Mouse (Mus musculus) forebrain, embryonic 14.5 days (tissue): Measurements from ENCODE around the gene Sytl5. TPM values are rescaled to one million over a fixed set of nuclear protein-coding genes. Genes with fewer than 3 reads are reported as not detected.
A peak's percentile ranks its signal among the peaks of the same experiment; 100 is the strongest.

ENCODE experiments used
- ATAC-seq: fragments of 200-750 bp; cut with Nextera tagmentation; 2 replicates; pipeline ENCODE4 v1.8.0; 2017; ENCODE audit warnings: mild to moderate bottlenecking, moderate library complexity
- DNase-seq: peaks from one replicate; pipeline ENCODE4 v3.0.0-alpha.2; 2015; ENCODE audit warnings: low spot score
- H3K27ac ChIP-seq: fragments of 300-500 bp; sonication (generic); 2 replicates; pipeline ENCODE4 v1.5.1; 2014; ENCODE audit warnings: low read depth, mild to moderate bottlenecking, control low read depth, low read length, moderate library complexity
- H3K27me3 ChIP-seq: fragments of 300-500 bp; sonication (generic); replicated peaks from 2 replicates; pipeline ENCODE4 v1.6.1; 2014; ENCODE audit warnings: low read length, control low read depth, mixed read lengths; ENCODE audit not compliant: control insufficient read depth, insufficient read depth
- H3K36me3 ChIP-seq: fragments of 300-500 bp; sonication (generic); 2 replicates; pipeline ENCODE4 v1.6.1; 2014; ENCODE audit warnings: low read length, control low read depth; ENCODE audit not compliant: control insufficient read depth, insufficient read depth
- H3K4me1 ChIP-seq: fragments of 300-500 bp; sonication (generic); 2 replicates; pipeline ENCODE4 v1.6.1; 2014; ENCODE audit warnings: antibody characterized with exemption, low read length, control low read depth; ENCODE audit not compliant: control insufficient read depth, insufficient read depth
- H3K4me2 ChIP-seq: fragments of 300-500 bp; sonication (generic); 2 replicates; pipeline ENCODE4 v1.6.1; 2014; ENCODE audit warnings: mild to moderate bottlenecking, control low read depth, low read length
- H3K4me3 ChIP-seq: fragments of 300-500 bp; sonication (generic); 2 replicates; pipeline ENCODE4 v1.5.1; 2014; ENCODE audit warnings: low read depth, low read length, control low read depth
- H3K9ac ChIP-seq: fragments of 300-500 bp; sonication (generic); 2 replicates; pipeline ENCODE4 v1.6.1; 2014; ENCODE audit warnings: mild to moderate bottlenecking, low read length, control low read depth, moderate library complexity
- H3K9me3 ChIP-seq: fragments of 300-500 bp; sonication (generic); replicated peaks from 2 replicates; pipeline ENCODE4 v1.6.1; 2016; ENCODE audit warnings: low read length, control low read depth, mixed read lengths; ENCODE audit not compliant: control insufficient read depth
- WGBS: fragments of 180-500 bp; shearing (Covaris S2); extraction: QIAGEN DNeasy Blood & Tissue Kit; methylation state at CpG from one replicate; pipeline ENCODE4 v1.1.7; 2014; 5-methylcytosine and 5-hydroxymethylcytosine counted together
- polyA plus RNA-seq: library from polyadenylated mRNA; unstranded; fragments of >200 nt; fragmentation: Nextera tagmentation; extraction: Ambion mirVana; gene quantifications from 2 replicates; pipeline ENCODE4 v1.2.1, GENCODE M21; 2014

Gene Sytl5
- polyA plus RNA-seq: 0.90 and 1.0 TPM in 2 replicates

DNA sequence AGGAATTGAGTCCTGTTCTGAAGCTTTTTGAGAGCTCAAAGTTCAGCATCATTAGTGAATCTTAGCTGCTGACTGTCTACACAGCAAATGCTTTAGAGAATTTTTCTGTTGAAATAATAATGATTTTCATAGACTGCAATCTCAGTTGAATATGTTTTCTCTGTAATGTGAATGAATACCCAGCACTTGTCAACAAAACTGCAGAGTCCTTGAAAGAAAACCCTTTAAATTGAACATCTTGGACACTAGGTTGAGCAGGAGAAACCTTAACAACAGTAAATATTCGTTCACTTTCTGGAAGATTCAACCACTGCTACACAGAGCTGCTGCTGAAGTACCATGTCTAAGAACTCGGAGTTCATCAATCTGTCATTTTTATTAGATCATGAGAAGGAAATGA, at the start of gene Sytl5:
TSS of gene Sytl5 (plus strand) at position 301 of the 400 bp plus-strand sequence.
- H3K27me3 ChIP-seq: no peaks in the 10 kb centered on the region
- no peak for ATAC-seq
- no peaks in the 10 kb centered on the region for H3K9me3 ChIP-seq
- no peaks in the 10 kb centered on the region for H3K4me1 ChIP-seq
- H3K36me3 ChIP-seq: no peaks in the 10 kb centered on the region
- no peak for DNase-seq
- 64% methylated on average over 2 of the region's 2 CpGs for WGBS
- H3K27ac ChIP-seq: no peak within 1 kb of the TSS
- H3K9ac ChIP-seq: no peak within 1 kb of the TSS
- no peak within 1 kb of the TSS for H3K4me3 ChIP-seq
- no peak within 1 kb of the TSS for H3K4me2 ChIP-seq

DNA sequence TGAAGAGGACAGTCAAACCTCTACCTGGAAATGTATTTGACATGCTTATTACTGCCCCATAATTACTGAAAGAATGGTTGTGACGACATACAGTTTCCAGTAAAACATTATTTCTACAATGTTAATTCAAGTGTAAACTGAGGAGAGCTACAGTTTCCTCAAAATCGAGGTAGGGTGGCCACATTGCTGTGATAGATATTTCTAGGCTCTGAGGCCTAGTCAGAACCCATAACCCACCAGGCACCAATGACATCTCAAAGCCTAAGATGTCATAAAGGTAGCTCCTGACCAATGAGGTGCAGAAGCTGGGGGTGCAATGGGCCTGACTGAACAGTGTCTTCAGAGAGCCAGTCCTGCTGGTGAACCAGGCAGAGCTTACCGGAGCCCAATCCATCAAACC, 38.8 kb upstream of the Sytl5 start, which contains the start of gene Hypm:
TSS of gene Hypm (plus strand) at position 301 of the 400 bp plus-strand sequence.
- H3K27ac ChIP-seq: no peak within 1 kb of the TSS
- WGBS: 77% methylated on average over 3 of the region's 3 CpGs
- H3K9me3 ChIP-seq: no peaks in the 10 kb centered on the region
- no peaks in the 10 kb centered on the region for H3K27me3 ChIP-seq
- H3K4me2 ChIP-seq: no peak within 1 kb of the TSS
- DNase-seq (no peak), ATAC-seq (no peak)
- H3K36me3 ChIP-seq: no peaks in the 10 kb centered on the region
- no peaks in the 10 kb centered on the region for H3K4me1 ChIP-seq
- no peak within 1 kb of the TSS for H3K9ac ChIP-seq
- H3K4me3 ChIP-seq: no peak within 1 kb of the TSS

DNA sequence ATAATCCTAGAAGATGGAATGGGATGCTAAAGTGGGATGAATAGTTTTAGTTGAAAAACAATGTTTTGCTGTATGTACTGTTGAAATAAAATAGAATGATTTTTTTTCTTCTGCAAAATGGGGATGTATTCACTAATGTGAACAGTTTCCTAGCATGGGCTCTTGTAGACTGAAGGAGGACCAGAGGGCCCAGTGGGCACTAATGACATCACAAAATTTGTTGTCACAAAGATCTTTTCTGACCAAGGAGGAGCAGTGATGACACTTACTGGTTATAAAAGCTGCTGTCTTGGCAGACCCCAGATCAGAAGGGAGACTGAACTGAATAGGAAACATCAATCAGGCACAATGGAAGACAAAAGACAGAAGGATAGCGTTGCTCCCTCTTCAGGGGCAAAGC, 36.0 kb upstream of the Sytl5 start, which contains the start of gene H2al3:
TSS of gene H2al3 (plus strand) at position 301 of the 400 bp plus-strand sequence.
- no peak for ATAC-seq
- no peak within 1 kb of the TSS for H3K4me3 ChIP-seq
- WGBS: 41% methylated on average over 1 of the region's 1 CpGs

DNA sequence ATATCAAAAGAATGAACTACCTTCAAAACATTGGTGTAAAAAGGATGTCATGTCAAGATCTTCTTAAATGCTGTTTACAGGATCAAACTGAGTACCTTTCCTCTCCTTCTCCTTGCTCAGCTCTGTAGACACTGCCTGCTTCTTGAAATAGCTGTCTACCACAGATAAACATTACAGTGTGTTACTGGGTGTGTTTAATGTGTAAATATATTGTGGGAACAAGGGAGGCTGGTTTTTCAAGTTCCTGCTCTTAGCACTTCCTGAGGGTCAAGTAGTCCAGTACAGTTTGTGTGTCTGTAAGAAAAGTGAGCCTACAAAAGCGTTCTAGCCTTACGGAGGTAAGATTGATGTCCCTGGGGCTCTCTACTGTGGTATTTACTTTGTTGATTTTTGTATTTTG, 23.6 kb upstream of the Sytl5 start:
- Histone ChIP-seq H3K4me3 (no peak overlapping the region), H3K4me2 (no peak overlapping the region), H3K9ac (no peak overlapping the region), H3K4me1 (no peaks in the 10 kb centered on the region), H3K27ac (no peak overlapping the region), H3K9me3 (no peaks in the 10 kb centered on the region), H3K27me3 (no peaks in the 10 kb centered on the region), H3K36me3 (no peaks in the 10 kb centered on the region)
- ATAC-seq (no peak), DNase-seq (no peak)
- WGBS: 91% methylated on average over 2 of the region's 2 CpGs

More for the DNA sequence above, 36.0 kb upstream of the Sytl5 start, which contains the start of gene H2al3:
- H3K27me3 ChIP-seq: no peaks in the 10 kb centered on the region
- no peak within 1 kb of the TSS for H3K27ac ChIP-seq
- DNase-seq: no peak
- no peaks in the 10 kb centered on the region for H3K4me1 ChIP-seq
- no peaks in the 10 kb centered on the region for H3K36me3 ChIP-seq
- no peaks in the 10 kb centered on the region for H3K9me3 ChIP-seq
- H3K4me2 ChIP-seq: no peak within 1 kb of the TSS
- no peak within 1 kb of the TSS for H3K9ac ChIP-seq

DNA sequence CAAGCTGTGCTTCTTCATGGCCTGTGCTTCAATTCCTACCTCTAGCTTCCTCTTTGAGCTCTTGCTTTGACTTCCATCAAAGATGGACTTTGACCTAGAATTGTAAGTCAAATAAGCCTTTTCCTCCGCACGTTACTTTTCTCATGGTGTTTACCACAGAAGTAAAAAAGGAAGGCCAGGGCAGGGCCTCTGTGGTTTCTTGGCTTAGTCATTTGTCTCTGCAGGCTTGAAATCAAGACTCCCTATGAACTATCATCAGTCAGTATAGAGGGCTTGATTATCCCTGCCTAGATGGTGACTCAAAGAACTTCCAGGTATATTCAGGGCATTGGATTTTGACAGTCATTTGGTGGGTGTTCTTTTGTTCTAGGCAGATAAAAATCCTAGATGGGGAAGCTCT, 9.9 kb upstream of the Sytl5 start:
- Histone ChIP-seq H3K4me3 (no peak overlapping the region), H3K4me1 (no peaks in the 10 kb centered on the region), H3K27me3 (no peaks in the 10 kb centered on the region), H3K27ac (no peak overlapping the region), H3K9me3 (no peaks in the 10 kb centered on the region), H3K9ac (no peak overlapping the region), H3K4me2 (no peak overlapping the region), H3K36me3 (no peaks in the 10 kb centered on the region)
- ATAC-seq (no peak), DNase-seq (no peak)
- WGBS: 86% methylated on average over 2 of the region's 2 CpGs

DNA sequence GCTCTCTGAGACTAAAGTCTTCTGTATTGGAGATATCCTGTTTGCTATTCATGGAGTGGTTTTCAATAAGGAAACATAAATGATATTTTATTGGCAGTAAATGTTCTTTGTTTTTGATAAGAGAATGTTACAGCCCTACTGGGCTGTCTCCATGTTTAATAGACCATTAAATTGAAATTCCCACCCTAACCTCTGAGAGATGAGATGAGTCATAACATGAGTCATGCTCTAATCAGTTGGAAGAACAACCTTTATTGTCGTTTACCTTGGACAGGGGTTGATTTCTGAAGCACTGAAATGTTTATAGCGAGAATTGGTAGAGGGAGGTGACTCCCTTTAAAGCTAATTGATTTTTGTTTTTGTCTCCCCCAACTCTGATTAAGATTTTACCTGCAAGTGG, 24.1 kb downstream of the Sytl5 start:
- 67% methylated on average over 2 of the region's 2 CpGs for WGBS
- no peaks in the 10 kb centered on the region for H3K9me3 ChIP-seq
- DNase-seq: no peak
- no peak overlapping the region for H3K27ac ChIP-seq
- no peak overlapping the region for H3K4me2 ChIP-seq
- no peaks in the 10 kb centered on the region for H3K27me3 ChIP-seq
- H3K4me1 ChIP-seq: no peaks in the 10 kb centered on the region
- ATAC-seq: no peak
- H3K9ac ChIP-seq: no peak overlapping the region
- no peaks in the 10 kb centered on the region for H3K36me3 ChIP-seq
- H3K4me3 ChIP-seq: no peak overlapping the region

DNA sequence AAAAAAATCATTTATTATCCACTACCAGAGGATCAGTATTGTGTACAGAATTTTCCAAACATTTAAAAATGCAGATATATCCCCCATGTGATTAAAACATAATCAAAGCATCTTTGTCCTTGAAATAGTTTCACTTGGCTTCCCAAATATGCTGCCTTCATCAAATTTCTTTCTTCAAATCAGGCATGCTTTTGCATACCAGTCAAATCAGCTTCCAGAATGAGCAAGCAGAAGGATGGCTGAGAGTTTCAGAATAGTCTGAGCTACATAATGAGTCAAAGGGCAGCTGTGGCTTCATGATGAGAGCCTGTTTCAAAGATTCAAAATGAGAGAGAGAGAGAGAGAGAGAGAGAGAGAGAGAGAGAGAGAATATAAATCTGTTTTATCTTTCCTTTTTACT, 48.4 kb downstream of the Sytl5 start:
- H3K27ac ChIP-seq: no peak overlapping the region
- H3K4me2 ChIP-seq: no peak overlapping the region
- no peaks in the 10 kb centered on the region for H3K36me3 ChIP-seq
- H3K9ac ChIP-seq: no peak overlapping the region
- H3K9me3 ChIP-seq: no peaks in the 10 kb centered on the region
- DNase-seq (no peak), ATAC-seq (no peak)
- no peaks in the 10 kb centered on the region for H3K4me1 ChIP-seq
- H3K27me3 ChIP-seq: no peaks in the 10 kb centered on the region
- no peak overlapping the region for H3K4me3 ChIP-seq

DNA sequence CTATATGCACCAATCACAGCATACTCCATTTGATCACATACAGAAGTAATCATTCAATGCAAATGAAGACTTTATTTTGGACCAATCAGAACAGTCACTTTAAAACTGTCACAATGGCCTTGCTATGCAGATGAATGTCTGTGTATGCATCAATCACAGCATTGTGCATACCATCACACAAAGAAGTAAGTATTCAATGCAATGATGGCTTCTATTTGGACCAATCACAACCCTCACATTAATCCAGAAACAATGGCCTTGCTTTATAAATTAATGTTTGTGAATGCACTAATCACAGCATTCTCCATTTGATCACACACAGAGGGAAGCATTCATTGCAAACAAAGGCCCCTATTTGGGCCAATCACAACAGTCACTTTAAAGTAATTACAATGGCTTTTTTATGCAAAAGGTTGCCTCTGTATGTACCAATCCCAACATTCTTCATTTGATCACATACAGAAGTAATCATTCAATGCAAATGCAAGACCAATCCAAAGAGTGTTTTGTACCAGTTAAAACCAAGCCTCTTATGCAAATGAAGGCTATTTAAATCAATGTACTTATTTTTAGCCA, 98.8 kb downstream of the Sytl5 start:
- Histone ChIP-seq H3K4me2 (no peak overlapping the region), H3K9ac (no peak overlapping the region), H3K4me3 (no peak overlapping the region), H3K36me3 (no peaks in the 10 kb centered on the region), H3K4me1 (no peaks in the 10 kb centered on the region), H3K9me3 (no peaks in the 10 kb centered on the region), H3K27me3 (no peaks in the 10 kb centered on the region), H3K27ac (no peak overlapping the region)
- ATAC-seq (peak; percentile 94), DNase-seq (peak; percentile 58)

DNA sequence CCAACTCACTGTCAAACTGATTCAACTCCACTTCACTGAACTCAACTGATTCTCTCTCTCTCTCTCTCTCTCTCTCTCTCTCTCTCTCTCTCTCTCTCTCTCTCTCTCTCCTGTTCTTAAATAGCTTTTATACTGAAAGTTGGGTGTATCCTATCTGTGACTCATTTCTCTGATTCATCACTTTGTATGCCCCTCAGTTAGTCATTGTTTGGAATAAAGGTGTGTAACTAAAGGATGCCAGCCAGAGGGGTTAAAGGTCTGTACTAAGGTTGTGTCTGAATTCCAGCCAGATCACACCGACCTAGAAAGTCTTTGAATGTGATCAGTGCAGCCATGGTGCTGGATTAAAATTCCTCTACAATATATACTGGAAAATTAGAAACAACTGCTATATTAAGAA, 115.3 kb downstream of the Sytl5 start:
- Histone ChIP-seq H3K4me3 (no peak overlapping the region), H3K27ac (no peak overlapping the region), H3K27me3 (no peaks in the 10 kb centered on the region), H3K4me2 (no peak overlapping the region), H3K36me3 (no peaks in the 10 kb centered on the region), H3K9me3 (no peaks in the 10 kb centered on the region), H3K4me1 (no peaks in the 10 kb centered on the region), H3K9ac (no peak overlapping the region)
- ATAC-seq: no peak
- 62% methylated on average over 1 of the region's 1 CpGs for WGBS
- no peak for DNase-seq
